Mouse (Mus musculus): ENCODE results near the gene Slc35a5. TPM values are rescaled to one million over a fixed set of nuclear protein-coding genes. Genes with fewer than 3 reads are reported as not detected.
A peak's percentile ranks its signal among the peaks of the same experiment; 100 is the strongest.

The Slc35a5 gene
- 10 to 100 TPM; 51.0 to 53.9 TPM for total RNA-seq (2021)

DNA sequence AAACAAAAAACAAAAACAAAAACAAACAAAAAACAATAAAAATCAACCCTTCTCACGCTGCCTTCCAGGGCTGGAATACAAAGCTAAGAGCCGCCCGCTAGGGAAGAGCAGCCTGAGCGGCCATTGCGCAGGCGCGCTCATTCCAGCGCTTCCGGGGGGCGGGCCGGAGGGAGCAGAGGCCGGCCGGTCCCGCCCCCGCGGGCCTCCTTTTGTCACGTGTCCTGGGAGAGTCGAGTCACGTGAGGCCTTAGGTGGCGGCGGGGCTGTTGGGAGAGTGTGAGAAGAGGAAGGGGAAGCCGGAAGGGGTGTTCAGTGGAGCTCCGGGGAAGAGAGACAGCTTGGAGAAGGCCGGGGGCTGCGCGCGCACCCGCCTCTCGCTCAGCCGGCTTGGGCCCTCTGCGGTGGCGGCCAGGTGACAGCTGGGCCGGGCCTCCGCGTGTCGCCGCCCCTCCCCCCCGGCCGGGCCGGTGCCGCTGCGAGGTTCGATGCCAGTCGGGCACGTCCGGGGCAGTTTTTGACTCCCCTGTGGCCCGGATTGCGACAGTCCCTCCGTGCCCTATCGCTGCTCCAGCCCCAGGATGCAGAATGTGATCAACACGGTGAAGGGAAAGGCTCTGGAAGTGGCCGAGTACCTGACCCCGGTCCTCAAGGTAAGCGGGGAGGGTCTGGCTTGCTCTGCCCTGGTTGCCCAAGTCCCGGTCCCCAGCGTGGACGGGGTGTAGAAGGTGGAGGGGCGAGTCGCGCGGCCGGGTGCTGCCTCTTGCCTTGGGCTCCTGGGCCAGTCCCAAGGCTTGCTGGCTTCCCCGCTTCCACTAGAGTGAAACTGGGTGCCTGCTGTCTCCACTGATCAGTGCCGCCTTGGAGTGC lies at the start of gene Slc35a5, which contains the start of gene Atg3:
Gene Slc35a5, minus strand, starts transcription at position 185 of the 867 bp plus-strand sequence.
Gene Atg3, plus strand, starts transcription at position 264 of the 867 bp plus-strand sequence.
- peak; percentile 82 to 90 for DNase-seq (ENCODE audit: extremely low spot score in 1 of 2, low spot score in 1 of 2)

DNA sequence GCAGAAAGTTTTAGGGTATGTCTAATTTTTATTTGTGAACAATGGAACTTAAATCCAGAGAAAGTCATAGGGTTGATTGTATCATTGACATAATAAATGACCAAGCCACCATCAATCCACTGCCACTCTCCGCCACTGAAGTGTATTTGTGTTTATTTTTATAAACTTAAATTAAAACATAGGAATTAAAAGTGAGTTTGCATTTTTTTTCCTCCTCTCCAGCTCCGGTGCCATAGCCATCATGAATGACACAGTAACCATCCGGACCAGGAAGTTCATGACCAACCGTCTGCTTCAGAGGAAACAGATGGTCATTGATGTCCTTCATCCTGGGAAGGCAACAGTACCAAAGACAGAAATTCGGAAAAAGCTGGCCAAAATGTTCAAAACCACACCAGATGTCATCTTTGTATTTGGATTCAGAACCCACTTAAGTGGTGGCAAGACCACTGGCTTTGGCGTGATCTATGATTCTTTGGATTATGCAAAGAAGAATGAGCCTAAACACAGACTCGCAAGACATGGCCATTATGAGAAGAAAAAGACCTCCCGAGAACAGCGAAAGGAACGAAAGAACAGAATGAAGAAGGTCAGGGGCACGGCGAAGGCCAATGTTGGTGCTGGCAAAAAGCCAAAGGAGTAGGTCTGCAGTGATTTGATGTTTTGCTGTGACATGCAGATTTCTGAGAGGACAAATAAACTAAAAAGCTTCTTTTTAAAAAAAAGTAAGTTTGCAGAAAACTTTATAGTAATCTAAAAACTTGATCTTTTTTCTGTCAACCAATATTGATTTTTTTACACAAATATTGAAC lies 46.6 kb upstream of the Slc35a5 start:
- no peak for DNase-seq (ENCODE audit: extremely low spot score in 1 of 2, low spot score in 1 of 2)

DNA sequence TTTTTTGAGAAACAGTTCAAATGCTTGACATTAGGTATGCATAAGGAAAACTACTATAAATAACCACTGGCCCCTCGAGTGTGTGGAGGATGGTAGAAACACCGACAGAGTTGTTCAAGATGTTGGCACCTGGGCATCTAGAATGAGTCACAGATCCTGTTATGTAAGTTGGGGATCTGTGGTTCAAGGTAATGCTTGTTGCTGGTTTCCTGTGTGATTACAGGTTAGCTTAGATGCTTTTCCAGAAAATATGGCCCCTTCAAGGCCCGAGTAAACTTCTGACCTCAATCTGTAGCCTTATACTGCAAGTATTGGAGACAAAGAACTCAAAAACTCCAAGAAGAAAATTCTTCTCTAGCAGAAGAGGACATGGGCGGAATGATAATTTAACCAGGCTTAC lies 45.9 kb upstream of the Slc35a5 start:
- no peak for DNase-seq (ENCODE audit: extremely low spot score in 1 of 2, low spot score in 1 of 2)

DNA sequence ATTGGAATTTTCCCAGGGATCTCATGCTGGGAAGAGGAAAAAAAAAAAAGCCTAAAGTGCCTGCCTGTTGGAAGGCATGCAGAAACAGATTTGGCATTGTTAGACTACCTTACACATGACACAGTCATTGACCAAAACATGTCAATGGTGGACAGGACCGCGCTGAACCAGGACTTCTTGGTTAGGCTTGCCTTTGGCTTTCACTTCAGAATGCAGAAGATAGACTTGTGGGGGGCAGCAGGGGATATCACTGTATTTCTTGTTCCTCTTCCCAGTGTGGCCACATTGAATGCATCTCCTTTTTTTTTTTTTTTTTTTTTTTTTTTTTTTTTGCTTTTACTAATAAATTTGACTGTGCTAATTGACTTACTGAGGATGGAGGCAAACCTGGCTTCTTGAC lies 42.9 kb upstream of the Slc35a5 start:
- DNase-seq (ENCODE audit: extremely low spot score in 1 of 2, low spot score in 1 of 2), result no peak

DNA sequence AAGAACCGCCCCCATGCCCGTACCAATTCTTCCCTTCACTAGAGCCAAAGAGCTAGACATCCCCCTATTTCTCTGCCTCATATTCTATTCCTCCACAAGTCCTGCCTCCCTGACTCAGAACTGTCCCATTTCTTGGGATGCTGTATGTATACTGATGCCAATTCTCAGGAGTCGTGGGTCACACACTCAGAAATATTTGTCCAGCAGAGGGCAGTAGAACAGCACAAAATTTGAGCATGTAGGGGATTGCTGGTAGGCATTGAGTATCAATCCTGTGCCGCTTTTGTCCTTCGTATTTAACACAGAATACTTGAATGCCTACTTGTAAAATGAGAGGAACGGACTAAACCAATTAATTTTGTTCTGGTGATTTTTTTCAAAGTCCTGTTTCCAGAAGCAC lies 38.3 kb upstream of the Slc35a5 start:
- DNase-seq (ENCODE audit: extremely low spot score in 1 of 2, low spot score in 1 of 2), result peak; percentile 25 to 65

DNA sequence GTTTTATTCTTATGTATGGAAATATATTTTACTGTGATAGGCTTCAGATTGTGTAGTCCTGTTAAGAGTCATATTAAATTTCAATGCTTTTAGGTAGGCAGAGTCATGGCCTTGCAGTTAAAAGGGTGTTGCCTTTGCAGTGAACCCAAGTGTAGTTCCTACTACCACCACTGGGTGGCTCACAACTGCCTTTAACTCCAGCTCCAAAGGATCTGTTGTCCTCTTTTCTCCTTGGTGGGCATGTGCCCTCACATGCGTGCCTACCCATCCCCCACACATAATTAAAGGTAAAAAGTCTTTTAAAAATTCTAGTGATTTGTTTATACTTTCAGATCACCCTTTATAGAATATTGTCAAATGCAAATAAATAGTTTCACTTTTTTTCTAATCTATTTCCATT lies 34.1 kb upstream of the Slc35a5 start:
- DNase-seq (ENCODE audit: extremely low spot score in 1 of 2, low spot score in 1 of 2), result peak; percentile 36 to 85

DNA sequence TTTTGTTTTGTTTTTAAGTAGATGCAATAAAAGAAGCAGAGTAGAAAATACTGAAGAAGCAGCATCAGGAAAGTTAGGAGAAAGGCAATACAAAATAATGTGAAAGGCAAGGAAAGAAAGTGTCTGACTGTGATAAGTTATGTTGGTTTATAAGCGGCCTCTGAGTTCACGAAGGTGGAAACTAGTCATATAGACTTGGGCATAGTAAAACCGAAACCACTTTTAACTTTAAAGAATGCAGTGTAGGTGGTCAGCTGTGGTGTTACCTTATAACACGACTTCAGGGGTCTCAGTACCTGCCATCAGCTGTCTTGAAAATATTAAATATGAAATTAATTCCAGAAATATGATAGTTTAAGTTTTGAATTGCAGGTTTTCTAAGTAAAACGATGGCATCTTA lies 23.3 kb upstream of the Slc35a5 start:
- no peak for DNase-seq (ENCODE audit: extremely low spot score in 1 of 2, low spot score in 1 of 2)

DNA sequence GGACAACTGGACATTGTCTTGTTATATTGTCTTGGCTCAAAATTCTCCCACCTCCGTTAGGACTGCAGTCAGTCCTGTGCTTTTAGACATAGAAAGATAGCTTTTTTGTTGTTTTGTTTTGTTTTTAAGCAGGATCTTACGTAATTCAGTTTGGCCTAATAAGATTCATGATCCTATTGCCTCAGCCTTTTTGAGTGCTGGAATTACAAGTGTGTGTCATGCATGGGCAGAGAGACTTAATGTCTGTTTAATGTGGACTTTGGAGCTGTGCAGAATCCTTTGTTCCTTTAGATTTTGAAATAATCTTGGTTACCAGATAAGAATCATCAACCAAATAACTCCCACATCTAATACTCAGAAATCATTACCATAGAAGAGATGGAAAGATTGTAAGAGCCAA lies 20.0 kb upstream of the Slc35a5 start:
- DNase-seq (ENCODE audit: extremely low spot score in 1 of 2, low spot score in 1 of 2), result no peak

DNA sequence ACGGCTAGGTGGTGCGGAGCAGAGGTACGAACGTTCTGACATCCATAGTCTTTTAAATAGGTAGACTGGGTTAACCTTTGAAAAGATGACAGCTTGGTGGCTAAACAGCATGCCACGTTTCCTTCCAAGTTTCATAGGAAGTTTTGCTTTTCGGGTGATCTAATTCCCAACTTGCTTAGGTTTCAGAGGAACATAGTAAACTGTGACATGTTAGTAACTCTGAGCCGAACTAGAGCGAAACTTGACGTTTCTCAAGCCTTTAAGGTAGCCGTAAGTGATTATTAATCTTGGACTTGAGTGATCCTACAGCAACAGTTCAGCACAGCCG lies 847 bp upstream of the Slc35a5 start:
- DNase-seq (ENCODE audit: extremely low spot score in 1 of 2, low spot score in 1 of 2), result no peak

DNA sequence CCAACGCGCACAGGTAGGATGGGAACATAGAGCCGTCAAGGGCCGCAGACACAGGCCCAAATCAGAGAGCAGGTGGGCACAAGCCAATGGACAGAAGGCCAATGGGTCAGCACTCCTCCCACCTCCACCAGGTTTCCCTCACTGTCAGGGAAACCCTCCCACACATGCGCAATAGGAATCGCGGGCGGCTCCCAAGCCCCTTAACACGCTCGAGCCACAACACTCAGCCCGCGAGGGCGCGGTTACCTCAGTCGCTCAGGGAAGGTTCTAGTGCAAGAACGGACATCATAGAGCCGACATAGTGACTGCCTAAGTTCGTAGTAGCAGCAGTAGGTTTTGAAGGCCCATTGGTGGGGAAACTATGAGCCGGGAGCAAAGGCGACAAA lies 377 bp downstream of the Slc35a5 start:
- peak; percentile 53 to 54 for DNase-seq (ENCODE audit: extremely low spot score in 1 of 2, low spot score in 1 of 2)

DNA sequence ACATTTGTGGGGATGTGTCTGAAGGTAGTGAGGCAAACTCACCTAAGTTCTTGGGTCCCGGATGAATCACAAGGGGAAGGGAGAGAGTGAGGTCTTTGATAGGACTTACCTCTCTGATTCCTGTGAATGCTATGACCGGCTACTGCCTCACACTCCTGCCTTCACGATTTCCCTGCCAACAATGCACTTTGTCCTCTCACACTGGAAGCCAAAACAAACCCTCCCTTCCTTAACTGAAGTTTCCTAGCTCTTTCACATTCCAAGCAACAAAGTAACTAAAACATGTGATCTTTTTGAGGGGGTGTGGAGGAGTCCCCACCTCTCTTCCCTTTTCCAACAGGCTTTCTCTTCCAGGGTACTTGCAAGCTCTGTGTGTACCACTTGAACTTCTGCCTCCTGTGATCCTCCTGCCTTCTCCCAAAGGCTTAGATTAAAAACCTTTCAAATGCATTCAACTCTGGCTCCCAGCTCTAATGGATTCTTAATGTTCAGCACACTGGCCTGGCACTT lies 3.7 kb downstream of the Slc35a5 start:
- no peak for DNase-seq (ENCODE audit: extremely low spot score in 1 of 2, low spot score in 1 of 2)

DNA sequence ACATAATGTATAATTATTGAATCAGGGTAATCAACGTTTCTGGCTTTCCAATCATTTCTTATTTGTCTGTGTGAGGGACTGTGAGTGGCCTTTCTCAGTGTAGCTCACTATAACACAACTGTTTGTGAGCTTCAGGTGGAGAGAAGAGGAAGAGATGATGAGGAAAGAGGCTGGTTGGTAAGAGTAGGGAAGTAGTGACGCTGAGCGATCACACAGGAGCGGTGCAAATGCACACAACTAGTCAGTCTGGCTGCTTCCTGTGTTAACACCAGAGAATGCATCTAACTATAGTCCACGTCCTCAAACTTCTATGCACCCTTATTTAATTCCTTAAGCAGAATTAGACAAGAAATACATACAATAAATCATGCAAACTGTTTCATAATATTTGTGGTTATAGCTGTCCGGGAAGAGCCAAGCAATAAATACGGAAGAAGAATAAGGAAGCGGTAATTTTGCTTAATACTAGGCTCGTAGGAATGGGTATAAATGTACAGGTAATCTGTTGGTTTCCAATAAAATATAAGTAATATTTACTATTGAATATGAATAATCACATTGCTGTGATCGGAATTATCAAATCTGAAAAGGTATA lies 9.9 kb downstream of the Slc35a5 start:
- DNase-seq (ENCODE audit: extremely low spot score in 1 of 2, low spot score in 1 of 2), result no peak

DNA sequence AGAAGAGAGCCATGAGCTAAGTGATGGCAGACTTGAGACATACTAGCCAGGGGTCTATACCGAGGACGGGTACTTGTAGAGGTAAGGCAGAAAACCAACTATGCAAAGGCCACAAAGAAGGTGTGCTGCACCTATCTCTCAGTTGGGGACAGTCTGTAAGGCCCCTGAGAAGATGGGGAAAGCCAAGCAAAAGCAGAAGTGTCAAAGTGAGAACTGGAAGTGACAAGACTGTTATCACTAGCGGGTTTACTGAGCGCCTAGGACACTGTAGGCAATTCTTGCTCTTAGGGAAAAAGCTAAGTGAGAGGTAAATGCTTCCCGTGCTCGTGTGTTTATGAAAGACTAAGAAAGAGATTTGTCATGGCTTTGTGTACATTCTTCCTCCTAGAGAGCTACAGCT lies 13.4 kb downstream of the Slc35a5 start:
- no peak for DNase-seq (ENCODE audit: extremely low spot score in 1 of 2, low spot score in 1 of 2)

DNA sequence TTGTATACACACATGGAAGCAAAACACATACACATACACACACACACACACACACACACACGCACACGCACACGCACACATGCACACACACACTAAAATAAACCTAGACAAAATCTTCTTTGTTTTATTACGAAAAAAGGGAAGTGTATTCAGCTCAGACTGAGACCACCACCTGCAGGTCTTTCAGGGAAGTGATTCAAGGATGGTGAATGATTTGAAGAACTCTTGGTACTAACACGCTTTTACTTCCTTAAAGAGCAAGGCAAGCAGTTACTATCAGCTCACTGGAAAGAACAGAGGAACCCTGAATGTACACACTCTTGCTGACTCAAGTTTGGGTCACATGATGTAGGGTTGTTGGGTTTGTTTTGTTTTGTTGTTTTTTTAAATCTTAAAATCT lies 15.9 kb downstream of the Slc35a5 start:
- no peak for DNase-seq (ENCODE audit: extremely low spot score in 1 of 2, low spot score in 1 of 2)

DNA sequence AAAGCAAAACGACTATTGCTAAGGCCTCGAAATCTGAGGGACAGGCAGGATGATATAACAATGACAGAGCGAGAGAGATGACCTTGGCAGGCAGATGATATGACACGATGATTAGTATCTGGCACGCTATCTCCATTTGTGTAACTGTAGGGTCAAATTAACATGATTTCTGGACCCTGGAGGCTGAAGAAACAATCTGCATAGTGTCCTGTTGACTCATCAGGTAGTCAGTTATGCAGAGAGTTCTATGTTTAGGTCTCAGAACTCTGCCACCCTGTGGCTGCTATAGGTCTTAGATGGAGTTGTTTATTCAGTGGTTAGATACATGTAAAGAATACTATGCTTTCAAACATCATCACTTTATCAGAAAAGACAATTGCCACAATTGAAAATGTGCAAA lies 16.8 kb downstream of the Slc35a5 start:
- DNase-seq (ENCODE audit: extremely low spot score in 1 of 2, low spot score in 1 of 2), result no peak

DNA sequence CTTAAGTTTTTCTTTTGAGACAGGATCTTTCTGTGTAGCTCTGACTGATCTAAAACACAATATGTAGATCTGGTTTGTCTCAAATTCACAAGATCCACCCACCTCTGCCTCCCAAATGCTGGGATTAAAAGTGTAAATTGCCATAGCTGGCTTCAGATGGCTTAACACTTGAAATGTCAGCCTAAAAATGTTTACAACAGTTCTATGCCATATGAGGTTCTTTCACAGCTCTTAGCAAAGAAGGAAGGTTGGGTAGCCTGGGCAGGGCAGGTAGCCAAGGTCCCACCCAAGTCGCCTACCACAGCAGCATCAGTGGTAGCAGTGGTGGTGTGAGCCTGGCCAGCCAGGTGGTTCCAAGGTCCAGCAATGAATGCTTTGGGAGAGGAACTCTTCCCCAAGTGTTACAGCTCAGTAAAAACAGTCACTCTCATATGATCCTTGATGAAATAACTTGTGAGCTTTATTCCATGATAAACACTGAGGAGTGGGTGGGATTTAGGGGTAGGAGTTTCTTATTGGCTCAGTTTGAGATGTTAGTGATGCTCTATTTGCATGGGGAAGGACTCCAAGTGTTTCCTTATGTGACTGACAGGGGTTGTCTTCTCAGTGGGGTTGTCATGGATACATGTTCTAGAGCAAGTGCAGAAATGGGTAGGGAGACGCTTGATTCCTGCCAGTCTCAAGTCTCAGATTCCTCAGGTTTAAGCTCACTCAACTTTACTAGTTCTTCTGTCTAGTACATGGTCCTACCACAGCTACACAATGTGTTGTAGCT lies 30.4 kb downstream of the Slc35a5 start:
- no peak for DNase-seq (ENCODE audit: extremely low spot score in 1 of 2, low spot score in 1 of 2)

DNA sequence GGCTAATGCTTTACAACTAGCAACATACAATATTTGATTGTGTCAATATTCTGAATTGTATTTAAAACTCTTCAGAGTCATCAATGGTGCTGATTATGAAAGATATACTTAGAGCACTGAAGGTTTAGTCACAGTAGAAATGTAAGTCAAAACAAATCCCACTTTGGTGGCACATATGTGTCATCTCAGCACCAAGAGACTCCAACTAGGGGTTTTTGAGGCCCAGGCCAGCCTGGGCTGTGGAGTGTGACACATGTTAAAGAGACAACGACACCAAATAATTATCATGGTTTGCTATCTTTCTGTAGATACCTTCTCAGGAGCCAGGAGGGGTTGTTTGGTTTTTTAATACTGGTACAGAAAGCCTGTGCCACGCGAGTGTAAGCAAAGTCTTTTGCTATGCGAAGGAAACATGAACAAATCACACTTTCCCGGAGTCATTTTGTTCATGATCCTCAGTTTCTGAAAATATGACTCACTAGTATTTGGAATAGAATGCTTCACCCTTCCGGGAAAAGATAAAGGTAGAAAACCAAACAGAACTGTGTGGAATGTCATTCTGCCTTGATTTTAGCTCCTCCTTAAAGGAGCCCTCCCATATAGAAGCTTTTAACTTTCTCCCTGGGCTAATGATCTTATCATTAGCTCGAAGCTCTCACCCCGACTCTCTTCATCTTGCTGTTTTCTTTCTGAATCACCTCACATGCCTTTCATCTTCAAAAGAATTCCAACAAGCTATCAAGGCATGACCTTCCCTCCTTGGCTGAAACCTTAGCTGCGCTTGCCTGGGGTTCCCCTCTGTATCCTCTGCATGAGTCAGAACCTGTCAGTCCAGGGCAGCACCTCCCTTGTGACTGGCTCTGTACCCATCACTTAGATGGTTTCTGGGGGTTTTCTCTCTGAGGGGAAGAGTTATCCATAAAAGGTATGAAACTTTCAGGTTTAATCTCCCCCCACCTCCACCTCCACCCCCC lies 34.0 kb downstream of the Slc35a5 start:
- no peak for DNase-seq (ENCODE audit: extremely low spot score in 1 of 2, low spot score in 1 of 2)

DNA sequence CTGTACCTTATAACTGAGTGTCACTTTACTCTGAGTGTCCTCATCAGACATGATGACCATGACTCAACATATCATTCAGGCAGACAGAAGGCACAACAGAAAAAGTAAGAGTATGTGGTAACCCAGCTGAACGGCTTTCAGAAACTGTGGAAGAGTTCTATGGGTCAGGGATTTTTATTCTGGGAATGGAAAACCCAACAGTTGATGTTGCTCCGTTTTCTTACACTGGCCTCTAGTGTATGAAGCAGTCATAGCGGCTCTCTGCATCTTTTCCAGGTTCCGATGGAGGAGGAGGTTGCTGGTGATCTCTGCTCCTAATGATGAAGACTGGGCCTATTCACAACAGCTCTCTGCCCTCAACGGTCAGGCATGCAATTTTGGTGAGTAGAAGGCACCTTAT lies 35.9 kb downstream of the Slc35a5 start:
- no peak for DNase-seq (ENCODE audit: extremely low spot score in 1 of 2, low spot score in 1 of 2)

DNA sequence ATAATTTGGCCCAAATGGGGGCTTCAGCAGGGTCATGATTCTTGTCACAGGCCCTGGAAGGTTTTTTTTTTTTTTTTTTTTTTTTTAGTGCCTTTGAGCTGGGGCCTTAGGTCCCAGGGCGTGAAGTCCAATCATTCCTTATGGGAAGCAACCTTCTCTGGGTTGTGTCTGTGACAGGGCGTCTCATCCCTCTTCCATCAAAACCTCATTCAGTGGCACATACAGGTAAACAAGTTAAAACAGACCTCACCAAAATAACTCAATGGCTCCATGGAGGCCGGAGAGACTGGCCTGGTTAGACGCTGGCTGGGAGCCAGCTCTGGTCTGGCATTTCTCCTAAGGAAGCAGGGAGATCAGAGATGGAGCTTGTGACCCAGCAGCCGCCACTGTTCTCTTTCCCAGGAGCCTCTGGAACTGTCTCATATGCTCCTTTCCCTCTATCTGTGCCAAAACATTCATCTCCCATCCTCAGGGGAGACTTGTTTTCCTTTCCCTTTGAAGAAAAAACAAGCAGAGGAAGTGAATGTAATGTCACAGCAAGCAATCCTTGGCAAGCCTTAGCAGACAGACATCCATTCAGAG lies 37.6 kb downstream of the Slc35a5 start:
- peak in 1 of 2 experiments; percentile 40 for DNase-seq (ENCODE audit: extremely low spot score in 1 of 2, low spot score in 1 of 2)

All from layer of hippocampus, postnatal 25 days (tissue).